Mouse (Mus musculus) thymus, adult 2 months (tissue): Measurements from ENCODE around the gene Ak8.

ENCODE experiments used
- CTCF ChIP-seq: fragments of 200-500 bp; IDR thresholded peaks from 2 replicates; pipeline ENCODE4 v1.5.1; 2012; ENCODE audit warnings: mild to moderate bottlenecking, control low read depth, low read length, moderate library complexity, borderline replicate concordance; ENCODE audit not compliant: control insufficient read depth, poor library complexity, insufficient read depth; ENCODE audit errors: extremely low read depth
- POLR2A ChIP-seq: fragments of 200-500 bp; IDR thresholded peaks from 2 replicates; pipeline ENCODE4 v1.6.1; 2012; ENCODE audit warnings: mild to moderate bottlenecking, low read length, control low read depth, moderate library complexity; ENCODE audit not compliant: control insufficient read depth, poor library complexity, insufficient read depth; ENCODE audit errors: extremely low read depth

DNA sequence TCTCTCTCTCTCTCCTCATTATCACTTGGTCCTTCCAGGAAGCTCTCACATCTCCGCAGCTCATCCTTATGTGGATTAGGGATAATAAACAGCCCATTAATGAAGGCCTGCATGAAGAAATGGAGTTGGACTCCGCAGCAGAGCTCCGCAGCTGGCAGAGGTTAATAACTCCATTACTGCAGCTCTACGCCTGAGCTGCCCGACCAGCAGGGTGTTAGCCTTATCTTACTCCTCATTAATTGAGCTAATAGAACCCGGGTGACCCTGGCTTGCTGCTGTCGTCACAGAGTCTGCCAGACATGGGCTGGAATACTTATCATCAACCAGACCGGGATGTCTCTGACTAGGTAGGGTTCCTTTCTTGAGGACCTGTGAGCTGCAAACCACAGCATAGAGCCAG is 74.1 kb downstream of the Ak8 start:
- TF ChIP-seq CTCF (no peak), POLR2A (no peak)
